Mouse (Mus musculus): ENCODE data around the gene Sorl1.
"Not testable (repeated sequence)": the region's sequence is repeated elsewhere in the genome, so short reads cannot be mapped to it uniquely, and the experiment has no call there.

The Sorl1 gene

GRCm38 (mm10) chr9:42059006-42059405 is 65.1 kb downstream of the Sorl1 start:
- ATAC-seq (ENCODE audit: insufficient number of reproducible peaks, low FRiP score, low TSS enrichment), result not testable (repeated sequence)

DNA sequence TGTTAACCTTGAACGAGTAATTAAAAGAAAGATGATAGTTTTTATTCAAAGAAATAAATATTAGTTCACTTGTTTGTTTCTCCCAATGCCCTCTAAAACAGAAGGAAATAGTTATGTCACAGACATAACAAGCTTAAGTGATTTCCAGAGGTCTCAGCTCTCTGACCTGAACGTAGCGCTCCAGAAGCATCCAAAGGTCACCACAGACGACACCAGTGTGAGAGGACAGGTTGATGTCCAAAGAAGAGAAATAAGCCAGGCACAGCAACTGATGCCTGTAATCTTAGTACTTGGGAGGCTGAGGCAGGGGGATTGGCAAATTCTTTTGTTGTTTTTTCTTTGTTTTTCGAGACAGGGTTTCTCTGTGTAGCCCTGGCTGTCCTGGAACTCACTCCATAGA is 67.5 kb downstream of the Sorl1 start:
- no peak for ATAC-seq (ENCODE audit: insufficient number of reproducible peaks, low FRiP score, low TSS enrichment)

GRCm38 (mm10) chr9:42055378-42055777 is 68.7 kb downstream of the Sorl1 start:
- ATAC-seq (ENCODE audit: insufficient number of reproducible peaks, low FRiP score, low TSS enrichment), result 0 out of 2 replicates have a peak, but pooled peaks have one; percentile 32

DNA sequence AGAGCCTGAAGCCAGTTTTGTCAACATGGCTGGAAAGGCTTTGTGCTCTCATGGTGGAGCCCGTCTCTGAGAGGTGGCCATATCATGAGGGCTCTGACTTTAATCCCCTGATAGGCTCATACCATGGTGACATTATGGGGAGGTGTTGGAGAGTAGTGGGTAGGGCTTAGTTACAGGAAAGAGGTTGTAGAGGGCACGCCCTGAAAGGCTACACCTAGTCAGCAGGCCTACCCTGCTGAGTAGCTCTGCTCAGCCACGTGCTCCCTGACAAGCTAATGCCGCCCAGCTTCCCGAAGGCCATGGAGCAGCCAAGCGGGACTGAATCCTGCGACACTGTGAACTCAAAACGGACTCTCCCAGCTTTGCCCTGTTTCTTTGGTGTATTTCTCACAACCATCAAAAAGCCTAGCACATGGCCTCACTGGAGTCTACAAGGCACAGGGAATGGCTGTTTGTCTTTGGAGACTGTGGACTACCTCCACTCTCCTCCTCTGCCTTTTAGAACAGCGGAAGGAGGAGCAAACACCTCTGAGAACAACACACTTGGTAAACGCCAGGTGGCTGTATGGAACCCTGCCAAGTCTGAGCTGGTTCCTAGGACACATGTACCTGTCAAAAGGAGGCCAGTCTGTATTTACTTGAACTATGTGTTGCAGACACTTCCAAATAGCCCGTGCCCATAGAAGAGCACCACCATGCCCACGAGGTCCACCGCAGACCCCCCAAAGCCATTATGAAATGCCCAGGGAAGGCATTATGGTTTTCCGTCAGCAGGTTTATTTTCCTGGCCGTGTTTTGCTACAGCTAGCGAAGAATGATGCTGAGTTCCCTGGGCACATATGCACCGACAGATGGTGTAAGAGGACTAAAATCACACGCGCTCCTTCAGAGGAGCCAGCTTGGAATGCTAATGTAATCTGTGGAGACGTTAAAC is 69.5 kb downstream of the Sorl1 start:
- peak; percentile 84 for ATAC-seq (ENCODE audit: insufficient number of reproducible peaks, low FRiP score, low TSS enrichment)

DNA sequence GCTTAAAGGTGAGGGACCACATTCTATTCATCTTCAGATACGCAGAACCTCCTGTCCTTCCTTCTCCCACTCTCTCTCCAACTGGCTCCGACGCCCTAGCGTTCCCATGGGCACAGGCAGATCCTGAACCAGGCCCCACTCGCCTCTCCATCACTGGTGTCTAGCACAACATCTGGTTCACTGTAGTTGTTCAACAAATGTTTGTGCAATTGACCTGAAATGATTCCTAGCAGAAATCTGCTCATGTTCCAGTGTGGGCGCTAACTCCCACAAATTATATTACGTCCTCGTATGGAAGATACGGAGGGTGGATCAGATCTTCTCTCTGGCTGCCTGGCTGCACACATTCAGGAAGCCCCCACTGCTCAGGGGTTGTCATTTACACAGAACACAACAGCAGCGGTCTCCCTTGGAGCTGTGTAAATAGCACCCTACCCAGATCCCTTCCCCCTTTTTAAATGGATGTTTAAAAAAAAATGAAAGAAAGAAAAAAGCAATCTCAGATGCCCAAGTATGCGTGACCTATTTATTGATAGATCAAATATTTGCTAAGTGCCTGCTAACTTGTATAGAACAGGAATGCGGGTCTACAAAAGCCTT is 70.4 kb downstream of the Sorl1 start:
- no peak for ATAC-seq (ENCODE audit: insufficient number of reproducible peaks, low FRiP score, low TSS enrichment)

GRCm38 (mm10) chr9:42052713-42053356 is 71.3 kb downstream of the Sorl1 start:
- no peak for ATAC-seq (ENCODE audit: insufficient number of reproducible peaks, low FRiP score, low TSS enrichment)

DNA sequence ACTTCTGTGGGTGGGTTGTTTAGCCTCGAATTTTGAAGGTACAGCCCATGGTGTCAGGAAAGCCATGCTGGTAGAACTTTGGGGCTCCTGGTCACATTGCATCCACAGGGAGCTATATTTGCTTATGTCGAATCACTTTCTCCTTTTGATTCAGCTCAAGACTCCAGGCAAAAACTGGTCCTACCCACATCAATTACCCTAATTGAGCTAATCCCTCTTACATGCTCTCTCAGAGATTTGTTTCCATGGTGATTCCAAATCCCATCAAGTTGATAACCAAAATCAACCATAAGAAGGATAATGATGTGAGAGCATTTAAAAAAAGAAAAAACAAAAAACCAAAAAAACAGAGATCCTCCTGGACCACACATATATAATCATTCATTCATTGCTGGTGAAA is 75.6 kb downstream of the Sorl1 start:
- ATAC-seq (ENCODE audit: insufficient number of reproducible peaks, low FRiP score, low TSS enrichment), result no peak

GRCm38 (mm10) chr9:42047786-42048185 is 76.3 kb downstream of the Sorl1 start:
- 0 out of 2 replicates have a peak, but pooled peaks have one; percentile 36 for ATAC-seq (ENCODE audit: insufficient number of reproducible peaks, low FRiP score, low TSS enrichment)

- ATAC-seq (ENCODE audit: insufficient number of reproducible peaks, low FRiP score, low TSS enrichment), result no peak
Measured at GRCm38 (mm10) chr9:42046248-42046647, 77.8 kb downstream of the Sorl1 start.

GRCm38 (mm10) chr9:42044651-42045050 is 79.4 kb downstream of the Sorl1 start:
- ATAC-seq (ENCODE audit: insufficient number of reproducible peaks, low FRiP score, low TSS enrichment), result no peak

GRCm38 (mm10) chr9:42043934-42044333 is 80.2 kb downstream of the Sorl1 start:
- no peak for ATAC-seq (ENCODE audit: insufficient number of reproducible peaks, low FRiP score, low TSS enrichment)

DNA sequence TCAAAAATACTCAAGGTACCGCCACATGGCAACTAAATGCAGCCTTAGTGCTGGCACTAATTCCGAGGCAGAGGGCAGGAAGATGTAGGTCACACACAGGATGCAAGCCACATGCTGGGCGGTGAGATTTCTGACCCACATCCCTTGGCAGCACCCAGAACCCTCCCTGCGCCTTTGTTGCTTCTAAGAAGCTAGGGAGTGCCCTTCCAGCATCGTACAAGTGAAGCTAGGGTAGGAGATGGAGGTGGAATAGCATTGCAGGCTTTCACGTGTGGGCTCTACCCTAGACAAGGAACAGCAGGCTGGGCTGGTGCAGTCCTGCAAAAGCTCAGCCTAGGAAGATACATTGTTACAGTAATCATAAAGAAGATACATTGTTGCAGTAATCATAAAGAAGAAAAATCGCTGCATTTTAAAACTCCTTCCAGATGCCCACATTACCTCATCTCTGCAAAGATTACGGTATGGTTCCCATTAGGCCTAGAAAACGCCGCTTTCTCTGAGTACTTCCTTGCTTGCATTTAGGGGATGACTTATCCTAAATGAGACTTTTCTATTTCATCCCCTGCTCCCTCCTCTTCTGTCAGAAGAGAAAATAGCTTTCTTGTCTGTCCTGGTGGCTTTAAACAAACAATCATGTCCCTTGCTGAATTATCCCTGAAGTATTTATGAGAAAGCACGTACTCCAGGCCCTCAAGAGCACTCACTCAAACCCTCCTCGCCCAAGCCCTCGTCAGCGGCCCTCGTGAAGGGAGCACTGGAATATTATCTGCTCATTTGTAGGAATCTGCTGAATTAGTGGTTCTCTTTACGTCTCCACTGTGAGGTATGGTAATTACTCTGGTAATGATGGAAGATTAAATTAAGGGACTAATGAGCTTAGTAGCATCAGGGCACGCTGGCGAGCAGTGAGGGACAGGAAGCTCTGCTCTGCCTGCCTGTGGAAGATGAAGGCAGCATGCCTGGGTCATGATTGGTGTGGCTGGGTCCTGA is 84.8 kb downstream of the Sorl1 start:
- peak; percentile 75; the same call in 1 of the 2 replicates for ATAC-seq (ENCODE audit: insufficient number of reproducible peaks, low FRiP score, low TSS enrichment)

DNA sequence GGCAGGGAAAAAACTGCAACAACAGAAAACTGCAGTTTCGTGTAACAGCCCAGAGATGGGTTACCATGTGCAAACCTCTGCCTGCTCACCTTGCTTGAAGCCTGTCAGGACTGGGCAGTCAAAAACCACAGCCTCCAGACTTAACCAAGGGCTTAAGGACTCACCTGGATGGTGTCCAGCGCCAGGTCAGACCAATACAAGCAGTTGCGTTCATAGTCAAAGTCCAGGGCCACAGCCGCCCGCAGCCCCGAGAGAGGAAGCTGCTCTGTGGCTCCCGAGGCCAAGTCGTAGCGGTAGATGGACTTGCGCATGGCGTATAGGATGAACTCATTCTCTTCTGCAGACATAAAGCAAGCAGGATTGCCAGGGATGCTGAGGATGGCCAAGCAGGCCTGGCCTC is 87.2 kb downstream of the Sorl1 start:
- no peak for ATAC-seq (ENCODE audit: insufficient number of reproducible peaks, low FRiP score, low TSS enrichment)

GRCm38 (mm10) chr9:42035995-42036394 is 88.1 kb downstream of the Sorl1 start:
- no peak for ATAC-seq (ENCODE audit: insufficient number of reproducible peaks, low FRiP score, low TSS enrichment)

- peak; percentile 47 for ATAC-seq (ENCODE audit: insufficient number of reproducible peaks, low FRiP score, low TSS enrichment)
Measured at GRCm38 (mm10) chr9:42035213-42035765, 88.8 kb downstream of the Sorl1 start.

DNA sequence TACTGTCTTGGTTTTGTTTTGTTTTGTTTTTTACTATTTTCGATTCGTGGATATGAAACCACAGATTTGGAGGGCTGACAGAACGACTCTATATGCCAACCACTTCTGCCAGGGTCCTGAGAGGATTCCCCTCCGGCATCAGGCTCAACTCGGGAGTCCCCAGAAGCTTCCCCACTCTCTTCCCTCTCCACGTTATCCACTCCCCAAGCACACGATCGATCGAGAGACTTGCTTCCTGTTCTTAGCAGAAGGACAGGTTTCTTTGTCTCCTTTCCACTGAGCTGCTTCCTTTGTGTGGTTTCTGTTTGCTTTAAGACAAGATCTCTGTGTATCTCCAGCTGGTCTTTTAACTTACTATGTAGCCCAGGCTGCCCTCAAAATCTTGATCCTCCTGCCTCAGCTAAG is 90.0 kb downstream of the Sorl1 start:
- no peak for ATAC-seq (ENCODE audit: insufficient number of reproducible peaks, low FRiP score, low TSS enrichment)

DNA sequence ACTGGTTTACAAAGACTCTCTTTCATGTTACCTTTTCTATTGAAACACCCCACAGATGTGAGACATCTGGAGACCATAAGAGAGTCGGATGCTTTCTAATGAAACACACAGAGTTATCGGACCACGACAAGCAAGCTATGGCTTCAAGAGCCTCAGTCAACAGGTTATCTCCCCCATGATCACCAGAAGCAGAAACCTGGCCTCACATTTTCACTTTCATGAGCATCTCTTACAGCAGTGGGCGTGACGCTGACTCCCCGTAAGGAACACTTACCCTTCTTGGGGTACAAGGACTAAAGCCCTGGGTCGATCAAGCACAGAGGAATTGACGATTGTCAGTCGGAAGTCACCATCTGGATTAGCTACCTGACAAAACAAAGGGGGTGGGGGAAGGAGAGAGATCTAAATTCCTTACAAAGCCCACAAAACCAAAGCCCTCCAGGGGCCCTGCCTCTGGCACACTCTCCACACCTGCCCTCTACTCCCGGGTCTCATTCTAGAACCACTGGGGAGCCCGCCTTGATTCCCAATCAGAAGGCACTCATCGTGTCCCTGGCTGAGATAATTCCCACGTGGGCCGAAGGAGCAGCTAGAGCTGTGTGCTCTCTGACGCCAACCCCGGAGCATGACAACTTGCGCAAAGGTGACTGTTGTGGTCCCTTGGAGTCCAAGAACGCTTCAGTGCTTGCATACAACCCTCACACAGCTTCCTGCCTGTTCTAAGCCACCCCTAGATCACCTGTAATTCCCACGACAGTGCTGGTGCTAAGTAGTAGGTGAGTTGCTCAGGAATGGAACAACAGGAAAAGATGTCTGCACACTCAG is 90.6 kb downstream of the Sorl1 start:
- ATAC-seq (ENCODE audit: insufficient number of reproducible peaks, low FRiP score, low TSS enrichment), result no peak

DNA sequence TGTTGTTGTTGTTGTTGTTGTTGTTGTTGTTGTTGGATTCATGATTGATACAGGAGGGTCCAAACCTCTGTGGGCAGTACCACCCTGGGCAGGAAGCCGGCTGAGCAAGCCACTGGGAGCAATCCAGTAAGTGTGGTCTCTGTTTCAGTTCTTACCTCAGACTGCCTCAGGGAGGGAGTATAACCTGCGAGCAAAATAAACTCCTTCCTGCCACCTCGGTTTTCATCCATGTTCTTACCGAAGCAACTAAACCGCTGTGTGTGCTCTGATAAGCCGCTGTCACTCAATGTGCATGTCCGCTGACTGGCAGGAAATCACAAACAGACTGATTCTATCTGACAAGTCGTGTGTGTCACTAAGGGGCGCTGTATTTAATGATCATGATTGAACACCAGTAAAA is 91.7 kb downstream of the Sorl1 start:
- no peak for ATAC-seq (ENCODE audit: insufficient number of reproducible peaks, low FRiP score, low TSS enrichment)

GRCm38 (mm10) chr9:42028807-42029206 is 95.3 kb downstream of the Sorl1 start:
- ATAC-seq (ENCODE audit: insufficient number of reproducible peaks, low FRiP score, low TSS enrichment), result no peak
